Mouse (Mus musculus) spleen, postnatal 10 days (tissue): ENCODE measurements around the gene Wdfy1.

Experiments
- DNase-seq, 2 experiments: peaks; one replicate each; pipeline ENCODE4 v3.0.0; 2021 to 2022; ENCODE audit warnings: low spot score in 2 of 2

Gene Wdfy1

DNA sequence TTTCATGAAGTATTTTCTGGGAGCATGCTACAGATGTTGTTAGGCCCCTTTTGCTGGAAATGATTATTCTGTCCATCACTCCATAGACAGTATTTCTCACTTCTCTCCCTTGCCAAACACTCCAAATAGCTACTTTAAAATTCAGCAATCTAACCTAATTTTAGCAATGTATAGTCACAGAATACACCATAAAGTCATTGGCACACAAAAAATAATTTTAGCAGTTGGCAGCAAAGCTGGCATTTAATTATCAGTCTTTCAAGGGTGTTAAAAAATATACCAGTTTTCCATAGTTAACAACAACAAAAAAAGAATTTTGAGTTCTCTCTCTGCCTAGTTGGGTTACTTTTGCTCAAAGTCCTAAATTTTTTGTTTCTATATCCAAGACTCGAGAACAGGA is 118.5 kb downstream of the Wdfy1 start:
- DNase-seq = no peak

GRCm38 (mm10) chr1:79655819-79656555 is 120.0 kb downstream of the Wdfy1 start:
- DNase-seq = no peak

- no peak for DNase-seq
These were observed 121.0 kb downstream of the Wdfy1 start for GRCm38 (mm10) chr1:79654948-79655347.
